In genomic region chr12:85533603-85534002, GRCm38 (mm10) we compare ENCODE assay signal across 12 mouse cellular contexts. TPM values are rescaled to one million over a fixed set of nuclear protein-coding genes. Genes with fewer than 3 reads are reported as not detected.
DNase-seq lines count a peak whose midpoint lies in the region; ATAC-seq and TF ChIP-seq lines count a peak whose summit lies in the region.
"Had no signal": no experiment of that assay in that cellular context is flagged by ENCODE, and none has a peak within 500 bp of the region (broad histone marks: within the 10 kb centered on the region; RNA-seq: fewer than 3 reads in every experiment).

No protein-coding gene starts in this region.

- ATAC-seq in kidney, embryonic 16.5 days (ENCODE audit: low FRiP score, low TSS enrichment): no peak
- ATAC-seq: forebrain, embryonic 14.5 days; hindbrain, embryonic 16.5 days had no signal

- no peak overlapping the region for H3K4me3 ChIP-seq in kidney, embryonic 16.5 days (ENCODE audit: low read length)
- no peak overlapping the region for H3K4me3 ChIP-seq in MEL (ENCODE audit: control insufficient read depth in 1 of 2, insufficient read depth in 1 of 2, low read depth in 2 of 2, low read length in 2 of 2)
- H3K4me3 ChIP-seq: myocyte had no signal

- H3K4me2 ChIP-seq in kidney, embryonic 16.5 days (replicated peaks; ENCODE audit: low read depth, low read length): no peak overlapping the region

- TF ChIP-seq RAD21 in MEL (IDR thresholded peaks at IDR 0.05; ENCODE audit: low read depth, low read length): no peak

- WGBS in kidney, embryonic 16.5 days: 84% methylated on average over 3 of the region's 3 CpGs

- no peaks in the 10 kb centered on the region for H3K36me3 ChIP-seq in kidney, embryonic 16.5 days (ENCODE audit: insufficient read depth, low read length)
- H3K36me3 ChIP-seq in MEL (ENCODE audit: control insufficient read depth in 1 of 2, insufficient read depth in 2 of 2, low read length in 2 of 2): peaks cover 0 to 8% of the 10 kb centered on the region in 2 experiments; a peak in 2 of 4 replicates

- no peak for TF ChIP-seq EP300 in MEL (IDR thresholded peaks at IDR 0.05; ENCODE audit: low read depth in 1 of 2, low read length in 2 of 2)

- H3K9ac ChIP-seq in kidney, embryonic 16.5 days (replicated peaks; ENCODE audit: low read length): no peak overlapping the region
- H3K9ac ChIP-seq in MEL (ENCODE audit: control insufficient read depth, low read depth, low read length, poor library complexity, severe bottlenecking): peak overlapping the region; percentile 23; the same call in 1 of the 2 replicates

- TF ChIP-seq CTCF in MEL (IDR thresholded peaks at IDR 0.05 in 2 of 3, conservative IDR thresholded peaks at IDR 0.05 in 1 of 3; ENCODE audit: control insufficient read depth in 1 of 3, insufficient read depth in 1 of 3, low read depth in 2 of 3, low read length in 3 of 3, poor library complexity in 1 of 3, severe bottlenecking in 1 of 3): no peak

- H3K79me2 ChIP-seq in MEL (ENCODE audit: control insufficient read depth, insufficient read depth, low read length, poor library complexity): no peaks in the 10 kb centered on the region

- DNase-seq in kidney, postnatal 14 days: no peak
- DNase-seq in MEL (ENCODE audit: low read depth, low spot score) (peak; percentile 15), adipocyte (ENCODE audit: low spot score) (peak; percentile 12)
- peak; percentile 6 for DNase-seq in lung, postnatal 25 days (ENCODE audit: low spot score)
- DNase-seq in layer of hippocampus, postnatal 36 days: no peak
- DNase-seq in retina, postnatal 1 day: no peak
- DNase-seq: cerebellum, postnatal 36 days; left cerebral cortex, postnatal 4 days had no signal

- 0 out of 2 replicates have a peak overlapping the region, but pooled peaks have one; percentile 10 for H3K27ac ChIP-seq in kidney, embryonic 16.5 days (ENCODE audit: low read length)
- peak overlapping the region; percentile 59 for H3K27ac ChIP-seq in MEL (ENCODE audit: control insufficient read depth, low read depth, low read length)

- no peak for TF ChIP-seq POLR2A in MEL (IDR thresholded peaks at IDR 0.05; ENCODE audit: control insufficient read depth in 1 of 2, insufficient read depth in 1 of 2, low read depth in 1 of 2, low read length in 2 of 2, poor library complexity in 1 of 2)

- H3K27me3 ChIP-seq in kidney, embryonic 16.5 days (ENCODE audit: insufficient read depth, low read length): no peaks in the 10 kb centered on the region
- no peaks in the 10 kb centered on the region for H3K27me3 ChIP-seq in MEL (ENCODE audit: control insufficient read depth in 1 of 2, insufficient read depth in 2 of 2, low read length in 2 of 2)

- no peaks in the 10 kb centered on the region for H3K4me1 ChIP-seq in kidney, embryonic 16.5 days (ENCODE audit: insufficient read depth, low read length)
- peaks cover 0 to 18% of the 10 kb centered on the region in 2 experiments; a peak in 3 of 4 replicates for H3K4me1 ChIP-seq in MEL (ENCODE audit: control insufficient read depth in 1 of 2, insufficient read depth in 2 of 2, low read length in 2 of 2)

- H3K9me3 ChIP-seq in kidney, embryonic 16.5 days (ENCODE audit: low read length): no peaks in the 10 kb centered on the region
- H3K9me3 ChIP-seq in MEL (replicated peaks; ENCODE audit: insufficient read depth, low read length): no peaks in the 10 kb centered on the region

TF ChIP-seq in MEL, 35 proteins besides CTCF, POLR2A, EP300 and RAD21:
- no peak for TF ChIP-seq POLR2AphosphoS2 (IDR thresholded peaks at IDR 0.05; ENCODE audit: low read length)
- no peak for TF ChIP-seq UBTF (IDR thresholded peaks at IDR 0.05; ENCODE audit: borderline replicate concordance, insufficient read depth, low read depth, low read length)
- TF ChIP-seq JUND (IDR thresholded peaks at IDR 0.05; ENCODE audit: low read depth, low read length): no peak
- TF ChIP-seq MAZ (IDR thresholded peaks at IDR 0.05; ENCODE audit: low read depth, low read length): no peak
- no peak for TF ChIP-seq ZNF384 (IDR thresholded peaks at IDR 0.05; ENCODE audit: low read depth, low read length)
- TF ChIP-seq ZKSCAN1 (IDR thresholded peaks at IDR 0.05; ENCODE audit: low read depth, low read length): no peak
- TF ChIP-seq MEF2A (IDR thresholded peaks at IDR 0.05; ENCODE audit: extremely low read depth, insufficient replicate concordance, low read depth, low read length, poor library complexity, severe bottlenecking): no peak
- TF ChIP-seq ZC3H11A (IDR thresholded peaks at IDR 0.05; ENCODE audit: low read depth, low read length): no peak
- no peak for TF ChIP-seq TBP (IDR thresholded peaks at IDR 0.05; ENCODE audit: low read depth, low read length)
- no peak for TF ChIP-seq ZMIZ1 (IDR thresholded peaks at IDR 0.05; ENCODE audit: low read depth, low read length)
- TF ChIP-seq MYB (IDR thresholded peaks at IDR 0.05; ENCODE audit: low read depth, low read length): no peak
- TF ChIP-seq SMC3 (IDR thresholded peaks at IDR 0.05; ENCODE audit: low read depth, low read length): no peak
- TF ChIP-seq USF1 (IDR thresholded peaks at IDR 0.05; ENCODE audit: low read depth, low read length): no peak
- no peak for TF ChIP-seq ETS1 (IDR thresholded peaks at IDR 0.05; ENCODE audit: low read depth, low read length)
- no peak for TF ChIP-seq CHD2 (IDR thresholded peaks at IDR 0.05; ENCODE audit: low read length)
- TF ChIP-seq KAT2A (conservative IDR thresholded peaks at IDR 0.05; ENCODE audit: low read depth, low read length): no peak
- no peak for TF ChIP-seq GABPA (IDR thresholded peaks at IDR 0.05; ENCODE audit: low read depth, low read length)
- TF ChIP-seq SIN3A (IDR thresholded peaks at IDR 0.05; ENCODE audit: low read length): no peak

RNA-seq across cellular contexts. Expression of gene Fos, which starts 59.9 kb away (rescaled TPM):
- 2.7 and 3.5 TPM in 2 replicates for polyA plus RNA-seq in kidney, embryonic 16.5 days (2015; fragmentation: Nextera tagmentation; extraction: Ambion mirVana)
- 0.56 and 1.4 TPM in 2 replicates for total RNA-seq in MEL (2012; rRNA removed)
- polyA plus RNA-seq in MEL (2012; ENCODE audit: insufficient read depth in 1 of 2, insufficient read length in 2 of 2, low read depth in 1 of 2, low replicate concordance in 2 of 2, missing spikeins in 1 of 2): under 1 TPM in 1 of 2 experiments, not detected in 1; 0.81 TPM
- 10 to 100 TPM; 14.6 to 17.2 TPM for total RNA-seq in layer of hippocampus, postnatal 36 days (2021)

Comparison
In these comparisons a context has a peak if more than half of its experiments do, and no peak if none do; other contexts are left out.
1. DNase-seq: peak in MEL (single experiment), adipocyte (single experiment) and lung, postnatal 25 days (single experiment); none in kidney, postnatal 14 days (single experiment), layer of hippocampus, postnatal 36 days (0 of 2) and retina, postnatal 1 day (single experiment).